Mouse (Mus musculus) embryonic fibroblast, embryonic 13.5 days (primary cell): Measurements from ENCODE around the gene Slc25a39. TPM values are rescaled to one million over a fixed set of nuclear protein-coding genes. Genes with fewer than 3 reads are reported as not detected.
"Not testable (repeated sequence)": the region's sequence is repeated elsewhere in the genome, so short reads cannot be mapped to it uniquely, and the experiment has no call there.

Experiments
- H3K27ac ChIP-seq: 2 replicates; pipeline ENCODE4 v1.5.1; 2012; ENCODE audit warnings: low read length, control low read depth, inconsistent platforms; ENCODE audit not compliant: insufficient read depth
- H3K4me1 ChIP-seq: 2 replicates; pipeline ENCODE4 v1.6.1; 2011; ENCODE audit warnings: low read length; ENCODE audit not compliant: control insufficient read depth, insufficient read depth
- H3K4me3 ChIP-seq: 2 replicates; pipeline ENCODE4 v1.5.1; 2011; ENCODE audit warnings: mild to moderate bottlenecking, control low read depth, low read length; ENCODE audit not compliant: insufficient read depth
- CTCF ChIP-seq: IDR thresholded peaks from 2 replicates; pipeline ENCODE4 v1.5.1; 2011; ENCODE audit warnings: mild to moderate bottlenecking, control low read depth, low read length, moderate library complexity, borderline replicate concordance; ENCODE audit not compliant: insufficient read depth
- POLR2A ChIP-seq: IDR thresholded peaks from 2 replicates; pipeline ENCODE4 v1.6.1; 2011; ENCODE audit warnings: low read depth, mild to moderate bottlenecking, control low read depth, low read length, moderate library complexity
- polyA plus RNA-seq: library from polyadenylated mRNA; stranded (reverse); fragments of >200 nt; gene quantifications from 2 replicates; pipeline ENCODE4 v1.2.4, GENCODE M21; 2011; ENCODE audit warnings: low read depth; ENCODE audit not compliant: missing spikeins, insufficient read length

Slc25a39 gene
- polyA plus RNA-seq, 1 experiment: 174 TPM

DNA sequence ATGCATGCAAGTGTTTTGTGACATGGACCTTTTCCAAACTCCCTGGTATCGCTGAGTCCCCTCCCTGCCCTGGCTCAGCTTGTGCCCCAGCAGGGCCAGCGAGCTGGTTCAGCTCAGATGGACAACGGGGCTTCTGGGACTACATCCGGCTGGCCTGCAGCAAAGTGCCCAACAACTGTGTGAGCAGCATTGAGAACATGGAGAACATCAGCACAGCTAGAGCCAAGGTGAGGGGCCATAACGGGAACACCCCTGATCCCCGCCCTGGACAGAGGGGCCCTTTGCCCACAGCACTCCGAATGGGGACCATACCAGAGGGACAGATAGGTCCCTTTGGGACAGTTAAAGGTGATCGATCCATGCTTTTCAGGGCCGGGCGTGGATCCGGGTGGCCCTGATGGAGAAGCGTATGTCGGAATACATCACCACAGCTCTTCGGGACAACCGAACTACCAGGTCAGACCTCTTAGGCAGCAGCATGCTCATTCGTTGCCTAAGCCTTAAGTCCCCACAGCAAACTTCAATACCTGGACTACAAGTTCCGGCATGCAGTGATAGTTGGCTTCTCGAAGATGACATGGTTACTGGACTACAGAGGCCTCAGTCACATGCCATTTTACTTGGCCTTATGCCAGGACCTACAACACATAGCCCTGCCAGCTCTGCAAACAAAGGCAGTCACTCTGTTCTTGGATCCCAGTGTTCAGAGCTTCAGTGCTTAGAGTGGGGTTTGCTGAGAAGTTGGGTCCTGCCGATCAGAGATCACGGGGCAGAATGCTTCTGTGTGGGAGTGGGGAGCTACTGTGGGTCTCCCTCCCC, 9.5 kb downstream of the Slc25a39 start:
- TF ChIP-seq POLR2A (no peak), CTCF (no peak)
- Histone ChIP-seq H3K4me1 (no peaks in the 10 kb centered on the region), H3K4me3 (no peak overlapping the region), H3K27ac (no peak overlapping the region)

DNA sequence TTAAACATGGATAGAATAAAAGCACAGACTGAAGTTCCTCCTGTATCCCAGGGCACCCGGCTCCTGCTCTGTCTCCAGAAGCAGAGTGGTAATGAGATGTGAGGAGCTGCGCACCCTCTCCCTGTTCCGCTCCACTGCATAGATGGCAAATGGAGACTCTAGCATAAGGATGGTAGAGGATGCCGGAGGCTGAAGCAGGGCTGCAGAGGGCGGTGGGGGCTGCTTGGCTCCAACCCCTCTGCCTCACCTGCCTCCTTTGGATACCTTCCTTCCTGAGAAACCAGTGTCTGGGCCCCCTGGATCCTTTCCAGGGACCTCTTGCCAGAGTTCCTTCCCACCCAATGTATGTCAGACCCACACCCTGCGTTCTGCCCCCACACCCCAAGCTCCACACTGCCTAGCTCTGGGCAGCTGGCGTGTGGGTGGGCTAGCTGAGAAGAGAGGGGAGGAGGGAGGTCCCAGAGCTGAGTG, 11.0 kb downstream of the Slc25a39 start:
- Histone ChIP-seq H3K4me1 (no peaks in the 10 kb centered on the region), H3K27ac (no peak overlapping the region), H3K4me3 (no peak overlapping the region)
- no peak for TF ChIP-seq POLR2A
- TF ChIP-seq CTCF: no peak

- Histone ChIP-seq H3K4me3 (no peak overlapping the region), H3K27ac (no peak overlapping the region), H3K4me1 (no peaks in the 10 kb centered on the region)
- TF ChIP-seq POLR2A: no peak
Measured at GRCm38 (mm10) chr11:102396263-102396662, 11.5 kb downstream of the Slc25a39 start.

DNA sequence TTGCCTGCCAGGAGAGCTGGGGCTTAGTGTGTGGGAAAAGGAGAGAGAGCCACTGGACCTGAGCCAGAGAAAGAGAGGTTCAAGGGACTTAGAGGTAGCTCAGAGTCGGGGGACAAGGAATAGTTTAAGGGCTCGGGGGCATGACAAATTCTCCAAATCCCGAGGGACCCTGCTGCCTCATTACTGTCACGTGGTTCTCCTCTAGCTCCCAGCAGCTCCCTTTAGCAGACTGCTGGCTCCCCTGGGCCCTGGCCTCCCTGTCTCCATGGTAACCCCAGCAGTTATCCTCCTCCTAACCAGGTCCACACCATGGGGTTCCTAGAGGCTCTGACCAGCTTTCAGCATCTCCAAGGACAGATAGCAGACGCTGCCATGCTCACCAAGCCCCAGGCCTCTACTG, 12.5 kb downstream of the Slc25a39 start:
- Histone ChIP-seq H3K27ac (no peak overlapping the region), H3K4me3 (no peak overlapping the region), H3K4me1 (no peaks in the 10 kb centered on the region)
- TF ChIP-seq POLR2A: no peak
- no peak for TF ChIP-seq CTCF

DNA sequence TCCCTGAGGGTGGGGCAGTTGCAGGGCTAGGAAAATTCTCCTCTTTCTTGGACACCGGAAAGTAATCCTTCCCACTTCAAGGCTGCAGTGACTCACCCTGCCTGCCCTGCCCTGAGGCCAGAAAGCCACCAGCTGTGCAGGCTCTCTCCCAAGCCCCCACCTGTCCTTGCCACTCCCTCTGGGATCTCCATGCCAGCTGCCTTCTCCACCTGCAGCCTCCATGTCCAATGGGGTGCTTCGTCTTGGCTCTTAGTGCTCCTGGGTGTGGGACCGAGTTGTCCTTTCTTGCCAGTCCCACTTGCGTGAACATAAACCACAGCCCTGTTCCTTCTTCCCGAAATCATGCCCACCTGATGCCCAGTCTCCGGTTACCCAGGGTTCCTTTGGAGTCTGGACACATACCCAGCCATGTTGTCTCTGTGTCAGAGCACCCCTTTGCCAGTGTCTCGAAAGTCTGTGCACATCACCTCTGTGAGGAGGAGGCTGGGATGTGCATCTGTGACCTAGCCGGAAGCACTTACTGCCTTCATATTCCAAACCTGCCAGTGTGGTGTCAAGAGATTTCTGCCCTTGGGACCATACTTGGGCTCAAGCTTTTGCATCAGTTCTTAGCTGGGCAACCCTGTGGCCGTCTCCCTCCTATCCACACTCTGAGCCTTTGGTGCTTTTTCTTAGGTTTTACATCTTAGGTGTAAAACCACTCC, 13.2 kb downstream of the Slc25a39 start:
- no peak overlapping the region for H3K4me3 ChIP-seq
- no peak overlapping the region for H3K27ac ChIP-seq
- H3K4me1 ChIP-seq: no peaks in the 10 kb centered on the region
- TF ChIP-seq CTCF (no peak), POLR2A (no peak)

DNA sequence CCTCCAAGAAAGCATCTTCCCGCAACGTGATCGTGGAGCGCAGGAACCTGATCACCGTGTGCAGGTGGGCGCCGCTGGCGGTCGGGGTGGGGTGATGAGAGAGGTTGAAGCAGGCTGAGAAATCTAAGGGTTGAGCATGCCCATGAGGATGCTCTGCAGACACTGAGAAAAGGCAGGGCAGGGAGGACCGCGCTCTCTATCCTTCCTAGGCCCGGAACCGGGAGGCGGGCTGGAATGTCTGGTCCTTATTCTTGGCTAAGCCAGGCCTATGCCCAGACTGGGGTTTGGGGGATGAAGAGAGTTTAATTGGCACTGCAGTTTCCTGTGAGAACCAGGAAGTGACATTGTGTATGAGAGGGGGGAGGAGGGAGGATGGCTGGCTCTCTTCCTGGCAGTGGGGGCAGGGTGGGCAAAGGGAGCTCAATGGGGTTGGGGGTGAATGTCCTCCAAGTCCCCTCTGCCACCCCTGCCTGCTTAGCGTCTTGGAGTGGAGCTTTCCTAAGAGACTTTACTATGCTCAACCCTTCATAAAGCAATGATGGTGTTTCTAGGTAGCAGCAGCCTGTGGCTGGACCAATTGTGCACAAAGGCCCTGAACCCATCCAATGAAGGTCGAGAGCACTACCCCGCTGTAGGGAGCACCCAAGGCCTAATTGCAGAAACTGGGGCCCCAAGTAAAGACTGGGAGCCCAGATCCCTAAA, 13.9 kb downstream of the Slc25a39 start:
- Histone ChIP-seq H3K4me3 (no peak overlapping the region), H3K27ac (no peak overlapping the region), H3K4me1 (no peaks in the 10 kb centered on the region)
- no peak for TF ChIP-seq CTCF
- TF ChIP-seq POLR2A: no peak

GRCm38 (mm10) chr11:102393238-102393634, 14.5 kb downstream of the Slc25a39 start, which contains the start of gene Rundc3a:
Gene Rundc3a (plus strand): TSS chr11:102393403.
- H3K27ac ChIP-seq: no peak within 1 kb of the TSS

GRCm38 (mm10) chr11:102392441-102393237, 15.1 kb downstream of the Slc25a39 start:
- Histone ChIP-seq H3K27ac (no peak overlapping the region), H3K4me3 (no peak overlapping the region), H3K4me1 (no peaks in the 10 kb centered on the region)
- TF ChIP-seq CTCF: no peak

More at GRCm38 (mm10) chr11:102393238-102393634, 14.5 kb downstream of the Slc25a39 start, which contains the start of gene Rundc3a:
- Histone ChIP-seq H3K4me3 (no peak within 1 kb of the TSS), H3K4me1 (no peaks in the 10 kb centered on the region)
- TF ChIP-seq POLR2A (no peak), CTCF (no peak)

DNA sequence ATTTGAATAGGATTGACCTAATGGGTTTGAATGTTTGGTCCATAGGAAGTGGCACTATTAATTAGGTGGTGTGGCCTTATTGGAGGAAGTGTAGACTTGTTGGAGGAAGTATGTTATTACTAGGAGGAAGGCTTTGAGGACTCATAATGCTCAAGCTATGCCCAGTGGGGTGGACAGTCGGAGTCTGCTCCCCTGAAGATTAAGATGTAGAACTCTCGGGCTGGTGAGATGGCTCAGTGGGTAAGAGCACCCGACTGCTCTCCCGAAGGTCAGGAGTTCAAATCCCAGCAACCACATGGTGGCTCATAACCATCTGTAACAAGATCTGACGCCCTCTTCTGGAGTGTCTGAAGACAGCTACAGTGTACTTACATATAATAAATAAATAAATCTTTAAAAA, 18.3 kb downstream of the Slc25a39 start:
- not testable (repeated sequence) for H3K4me3 ChIP-seq, H3K27ac ChIP-seq, H3K4me1 ChIP-seq

DNA sequence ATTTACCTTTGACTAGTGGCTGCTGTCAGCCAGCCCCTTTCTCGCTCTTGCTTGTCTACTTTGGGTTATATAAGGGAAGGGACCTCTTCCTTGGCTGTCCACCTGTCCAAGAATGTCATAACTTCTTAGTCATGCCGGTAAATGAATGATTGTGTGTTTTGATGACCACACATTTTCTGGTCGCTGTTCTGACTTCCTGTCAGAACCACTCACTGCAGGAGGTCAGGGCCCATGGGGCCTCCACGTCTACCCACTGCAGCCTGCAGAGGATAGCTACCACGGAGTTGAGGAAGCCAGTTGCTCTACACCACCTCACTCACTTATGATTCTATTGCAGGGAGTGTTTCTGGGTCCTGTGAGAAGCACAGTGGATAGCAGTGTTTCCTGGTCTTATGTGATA, 21.6 kb downstream of the Slc25a39 start:
- H3K4me3 ChIP-seq: no peak overlapping the region
- TF ChIP-seq POLR2A: no peak
- TF ChIP-seq CTCF: no peak
- no peak overlapping the region for H3K27ac ChIP-seq
- H3K4me1 ChIP-seq: no peaks in the 10 kb centered on the region
